Comparison of ENCODE assay signal across 29 mouse cellular contexts in the genomic region with DNA sequence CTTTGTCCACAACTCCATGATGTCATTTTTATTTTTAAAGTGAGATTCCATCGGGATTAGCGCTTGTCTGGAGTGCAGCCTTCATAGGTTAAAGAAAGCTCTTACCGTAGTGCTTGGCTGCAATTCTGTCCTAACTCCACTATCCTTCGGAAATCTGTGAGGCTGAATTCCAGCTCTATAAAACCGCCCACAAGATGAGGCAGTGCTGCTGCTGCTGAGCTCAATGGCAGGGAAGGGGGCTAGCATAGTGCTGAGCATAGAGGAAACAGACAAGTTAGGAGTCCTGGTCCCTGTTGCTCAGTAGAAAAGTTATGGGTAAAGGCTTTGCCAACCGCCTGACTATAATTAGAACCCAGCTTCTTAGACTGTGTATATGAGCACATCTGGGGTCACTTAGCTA.
DNase-seq lines count a peak whose midpoint lies in the region; ATAC-seq and TF ChIP-seq lines count a peak whose summit lies in the region.
"Had no signal": no experiment of that assay in that cellular context is flagged by ENCODE, and none has a peak within 500 bp of the region (broad histone marks: within the 10 kb centered on the region; RNA-seq: fewer than 3 reads in every experiment).

No protein-coding gene starts in this region.

- 49% methylated on average over 6 of the region's 6 CpGs for WGBS in embryonic facial prominence, embryonic 14.5 days
- 95% methylated on average over 6 of the region's 6 CpGs for WGBS in thymus, adult 2 months

- no peaks in the 10 kb centered on the region for H3K79me2 ChIP-seq in myocyte (ENCODE audit: control insufficient read depth, insufficient read depth)

- H3K9ac ChIP-seq in embryonic facial prominence, embryonic 14.5 days (ENCODE audit: low read depth, low read length): no peak overlapping the region
- H3K9ac ChIP-seq: embryonic facial prominence, embryonic 13.5 days; forebrain, embryonic 13.5 days; heart, embryonic 12.5 days; heart, embryonic 15.5 days; hindbrain, embryonic 14.5 days had no signal

- no peak overlapping the region for H3ac ChIP-seq in myocyte (ENCODE audit: control insufficient read depth, insufficient read length)

- intact Hi-C loops in gastrocnemius, adult 2 months (cut with DNase I): loop anchor here (5.0 to 10.0 kb wide), 2 partner anchors 62 to 161 kb away; a partner anchor contains a TSS
- intact Hi-C loops in gastrocnemius, postnatal 36 days (cut with DNase I): no loop called here

- no peak overlapping the region for H3K4me2 ChIP-seq in embryonic facial prominence, embryonic 14.5 days (ENCODE audit: low read depth, low read length)
- H3K4me2 ChIP-seq in myocyte (ENCODE audit: low read depth): peak overlapping the region; percentile 30
- H3K4me2 ChIP-seq: embryonic facial prominence, embryonic 13.5 days; forebrain, embryonic 13.5 days; heart, embryonic 12.5 days; heart, embryonic 15.5 days; hindbrain, embryonic 14.5 days had no signal

- H3K27me3 ChIP-seq in embryonic facial prominence, embryonic 14.5 days (replicated peaks; ENCODE audit: control insufficient read depth, insufficient read depth, low read length): no peaks in the 10 kb centered on the region
- H3K27me3 ChIP-seq in myocyte (ENCODE audit: control insufficient read depth, insufficient read depth, insufficient read length): no peaks in the 10 kb centered on the region
- no peaks in the 10 kb centered on the region for H3K27me3 ChIP-seq in thymus, adult 2 months (ENCODE audit: control insufficient read depth, insufficient read depth, low read length)
- H3K27me3 ChIP-seq: embryonic facial prominence, embryonic 13.5 days; forebrain, embryonic 13.5 days; heart, embryonic 12.5 days; heart, embryonic 15.5 days had no signal

- no peak for TF ChIP-seq CTCF in gastrocnemius, adult 2 months (IDR thresholded peaks at IDR 0.05)
- no peak for TF ChIP-seq CTCF in thymus, adult 2 months (IDR thresholded peaks at IDR 0.05; ENCODE audit: borderline replicate concordance, control insufficient read depth, extremely low read depth, insufficient read depth, low read length, poor library complexity)

- no peaks in the 10 kb centered on the region for H3K36me3 ChIP-seq in embryonic facial prominence, embryonic 14.5 days (ENCODE audit: control insufficient read depth, insufficient read depth, low read length)
- H3K36me3 ChIP-seq in myocyte (ENCODE audit: control insufficient read depth, insufficient read depth): no peaks in the 10 kb centered on the region
- H3K36me3 ChIP-seq in thymus, adult 2 months (ENCODE audit: control insufficient read depth, insufficient read depth, low read length): no peaks in the 10 kb centered on the region
- H3K36me3 ChIP-seq: embryonic facial prominence, embryonic 13.5 days; forebrain, embryonic 10.5 days; G1E; heart, embryonic 12.5 days; heart, embryonic 15.5 days had no signal

- H3K4me3 ChIP-seq in gastrocnemius, adult 2 months: peak overlapping the region; percentile 45
- H3K4me3 ChIP-seq in embryonic facial prominence, embryonic 14.5 days (ENCODE audit: low read depth, low read length): no peak overlapping the region
- no peak overlapping the region for H3K4me3 ChIP-seq in myocyte
- no peak overlapping the region for H3K4me3 ChIP-seq in thymus, adult 2 months (ENCODE audit: control insufficient read depth, insufficient read depth, low read length)
- H3K4me3 ChIP-seq: embryonic facial prominence, embryonic 13.5 days; forebrain, embryonic 10.5 days; forebrain, embryonic 13.5 days; heart, embryonic 12.5 days; heart, embryonic 15.5 days had no signal

- no peak for ATAC-seq in embryonic facial prominence, embryonic 14.5 days (ENCODE audit: low read depth)
- ATAC-seq: forebrain, embryonic 13.5 days; forebrain, embryonic 16.5 days; hindbrain, postnatal 0 days; inflammation-experienced regulatory T-cells, adult 6 months; intestine, embryonic 16.5 days had no signal

- no peaks in the 10 kb centered on the region for H3K9me3 ChIP-seq in embryonic facial prominence, embryonic 14.5 days (ENCODE audit: control insufficient read depth, low read length)
- H3K9me3 ChIP-seq: embryonic facial prominence, embryonic 13.5 days; forebrain, embryonic 10.5 days; forebrain, embryonic 13.5 days; heart, embryonic 12.5 days; heart, embryonic 15.5 days had no signal

- no peaks in the 10 kb centered on the region; the same call in 1 of the 2 replicates for H3K4me1 ChIP-seq in embryonic facial prominence, embryonic 14.5 days (ENCODE audit: control insufficient read depth, insufficient read depth, low read length)
- no peaks in the 10 kb centered on the region for H3K4me1 ChIP-seq in thymus, adult 2 months (replicated peaks; ENCODE audit: control insufficient read depth, insufficient read depth, low read length)

- DNase-seq in embryo, embryonic 11 days: peak; percentile 6
- no peak for DNase-seq in embryo, embryonic 10.5 days (ENCODE audit: low spot score)
- no peak for DNase-seq in gastrocnemius, adult 2 months
- DNase-seq in gastrocnemius, postnatal 36 days: no peak
- peak; percentile 47 for DNase-seq in embryonic facial prominence, embryonic 14.5 days (ENCODE audit: low spot score)
- DNase-seq in kidney, postnatal 25 days: no peak
- no peak for DNase-seq in thymus, adult 2 months
- DNase-seq: adrenal gland, adult 2 months; adrenal gland, postnatal 14 days; B cell, adult 2 months; cerebellum, adult 11 months; cerebellum, adult 2 months; cerebellum, adult 9-11 months; cerebellum, postnatal 25 days; heart, adult 18-20 months; heart, postnatal 14 days; heart, postnatal 4 days had no signal

- TF ChIP-seq POLR2A in myocyte (IDR thresholded peaks at IDR 0.05; ENCODE audit: insufficient read length, low read depth): no peak
- no peak for TF ChIP-seq POLR2A in thymus, adult 2 months (IDR thresholded peaks at IDR 0.05; ENCODE audit: control insufficient read depth, extremely low read depth, insufficient read depth, low read length, poor library complexity)

- peak overlapping the region; percentile 55 for H3K27ac ChIP-seq in gastrocnemius, adult 2 months
- no peak overlapping the region for H3K27ac ChIP-seq in embryonic facial prominence, embryonic 14.5 days (replicated peaks; ENCODE audit: low read depth, low read length)
- no peak overlapping the region for H3K27ac ChIP-seq in thymus, adult 2 months (ENCODE audit: control insufficient read depth, insufficient read depth, low read length)
- H3K27ac ChIP-seq: embryonic facial prominence, embryonic 13.5 days; forebrain, embryonic 10.5 days; forebrain, embryonic 13.5 days; heart, embryonic 15.5 days; hindbrain, embryonic 14.5 days; hindbrain, postnatal 0 days had no signal

TF ChIP-seq in myocyte, 11 proteins besides CTCF, POLR2A, EP300 and RAD21:
- TF ChIP-seq REST (IDR thresholded peaks at IDR 0.05; ENCODE audit: insufficient read depth, insufficient read length) (no peak), TCF12 (IDR thresholded peaks at IDR 0.05; ENCODE audit: insufficient read depth, poor library complexity, severe bottlenecking) (no peak), POLR2AphosphoS2 (IDR thresholded peaks at IDR 0.05; ENCODE audit: insufficient read length, low read depth) (no peak), TCF3 (IDR thresholded peaks at IDR 0.05; ENCODE audit: insufficient read length, low read depth) (no peak), CEBPB (IDR thresholded peaks at IDR 0.05; ENCODE audit: insufficient read depth, poor library complexity, severe bottlenecking) (no peak), MYOG (IDR thresholded peaks at IDR 0.05; ENCODE audit: control insufficient read depth in 1 of 3, insufficient read depth in 1 of 3, insufficient read length in 2 of 3, low read depth in 2 of 3) (no peak), E2F4 (IDR thresholded peaks at IDR 0.05; ENCODE audit: insufficient read depth) (no peak)

Comparison
In these comparisons a context has a peak if more than half of its experiments do, and no peak if none do; other contexts are left out.
1. DNase-seq: peak in embryo, embryonic 11 days (single experiment) and embryonic facial prominence, embryonic 14.5 days (single experiment); none in embryo, embryonic 10.5 days (single experiment), gastrocnemius, adult 2 months (single experiment), gastrocnemius, postnatal 36 days (0 of 2), kidney, postnatal 25 days (0 of 2) and thymus, adult 2 months (single experiment).